Mouse (Mus musculus): ENCODE measurements at regions not wholly inside any gene's neighbourhood (a gene's known extent, or its start where the extent isn't known, plus 50 kb on each side); places are given as distances from the start of the nearest gene placed in this dataset.

- Histone ChIP-seq H3K27ac (ENCODE audit: low read depth) (no peak overlapping the region), H3K9ac (replicated peaks) (no peak overlapping the region), H3K4me3 (ENCODE audit: low read depth, low read length) (no peak overlapping the region), H3K4me1 (ENCODE audit: insufficient read depth) (no peaks in the 10 kb centered on the region), H3K9me3 (ENCODE audit: low read length) (no peaks in the 10 kb centered on the region), H3K4me2 (ENCODE audit: low read depth, low read length) (no peak overlapping the region), H3K27me3 (ENCODE audit: insufficient read depth, low read length) (no peaks in the 10 kb centered on the region), H3K36me3 (replicated peaks; ENCODE audit: insufficient read depth, low read length) (no peaks in the 10 kb centered on the region)
- no peak for DNase-seq
- 70% methylated on average over 2 of the region's 2 CpGs for WGBS (ENCODE audit: insufficient replicate concordance)
- TF ChIP-seq EP300 (IDR thresholded peaks at IDR 0.05; ENCODE audit: low read depth) (no peak), CTCF (IDR thresholded peaks at IDR 0.05; ENCODE audit: low read depth) (no peak)
- ATAC-seq, result no peak
Observed at GRCm38 (mm10) chrX:14696375-14696774, 485.4 kb downstream of the H2al1n start.

GRCm38 (mm10) chrX:14738999-14739398, 528.1 kb downstream of the H2al1n start:
- no peaks in the 10 kb centered on the region for H3K9me3 ChIP-seq (ENCODE audit: low read length)
- no peaks in the 10 kb centered on the region for H3K27me3 ChIP-seq (ENCODE audit: insufficient read depth, low read length)
- no peak for DNase-seq
- ATAC-seq, result no peak
- no peaks in the 10 kb centered on the region for H3K36me3 ChIP-seq (replicated peaks; ENCODE audit: insufficient read depth, low read length)
- no peak for TF ChIP-seq CTCF (IDR thresholded peaks at IDR 0.05; ENCODE audit: low read depth)
- no peak for TF ChIP-seq EP300 (IDR thresholded peaks at IDR 0.05; ENCODE audit: low read depth)
- H3K27ac ChIP-seq (ENCODE audit: low read depth), result no peak overlapping the region
- H3K9ac ChIP-seq (replicated peaks), result no peak overlapping the region
- H3K4me1 ChIP-seq (ENCODE audit: insufficient read depth), result no peaks in the 10 kb centered on the region
- no peak overlapping the region for H3K4me2 ChIP-seq (ENCODE audit: low read depth, low read length)
- no peak overlapping the region for H3K4me3 ChIP-seq (ENCODE audit: low read depth, low read length)
